Mouse (Mus musculus) B cell, adult 62 days (primary cell): ENCODE results near the gene Ccl7. TPM values are rescaled to one million over a fixed set of nuclear protein-coding genes. Genes with fewer than 3 reads are reported as not detected.

Experiments used
- total RNA-seq: library from RNA; stranded (reverse); gene quantifications from 4 replicates; pipeline ENCODE4 v1.2.4, GENCODE M21; 2023

Ccl7 gene
- not detected in 4 replicates for total RNA-seq

DNA sequence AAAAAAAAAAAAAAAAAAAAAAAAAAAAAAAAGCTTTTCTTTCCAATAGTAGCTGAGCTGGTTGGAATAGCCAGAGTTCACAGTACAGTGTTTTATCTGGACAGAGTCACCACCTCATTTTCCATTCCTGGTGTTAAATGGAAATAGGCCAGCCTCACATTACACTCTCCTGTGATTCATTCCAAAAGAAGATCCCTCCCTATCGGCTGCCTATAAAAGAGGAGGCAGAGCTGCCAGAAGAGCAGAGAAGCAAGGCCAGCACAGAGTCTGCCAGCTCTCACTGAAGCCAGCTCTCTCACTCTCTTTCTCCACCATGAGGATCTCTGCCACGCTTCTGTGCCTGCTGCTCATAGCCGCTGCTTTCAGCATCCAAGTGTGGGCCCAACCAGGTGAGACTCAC lies at the start of gene Ccl7:
Gene Ccl7 (plus strand): TSS at position 242 of the 400 bp plus-strand sequence.

DNA sequence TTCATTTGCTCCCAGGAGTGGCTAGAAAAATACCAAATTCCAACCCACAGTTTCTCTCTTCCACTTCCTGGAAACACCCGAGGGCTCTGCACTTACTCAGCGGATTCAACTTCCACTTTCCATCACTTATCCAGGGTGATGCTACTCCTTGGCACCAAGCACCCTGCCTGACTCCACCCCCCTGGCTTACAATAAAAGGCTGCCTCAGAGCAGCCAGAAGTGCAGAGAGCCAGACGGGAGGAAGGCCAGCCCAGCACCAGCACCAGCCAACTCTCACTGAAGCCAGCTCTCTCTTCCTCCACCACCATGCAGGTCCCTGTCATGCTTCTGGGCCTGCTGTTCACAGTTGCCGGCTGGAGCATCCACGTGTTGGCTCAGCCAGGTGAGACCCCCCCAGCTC lies 10.2 kb upstream of the Ccl7 start, which contains the start of gene Ccl2:
Gene Ccl2 (plus strand): TSS at position 216 of the 400 bp plus-strand sequence.

DNA sequence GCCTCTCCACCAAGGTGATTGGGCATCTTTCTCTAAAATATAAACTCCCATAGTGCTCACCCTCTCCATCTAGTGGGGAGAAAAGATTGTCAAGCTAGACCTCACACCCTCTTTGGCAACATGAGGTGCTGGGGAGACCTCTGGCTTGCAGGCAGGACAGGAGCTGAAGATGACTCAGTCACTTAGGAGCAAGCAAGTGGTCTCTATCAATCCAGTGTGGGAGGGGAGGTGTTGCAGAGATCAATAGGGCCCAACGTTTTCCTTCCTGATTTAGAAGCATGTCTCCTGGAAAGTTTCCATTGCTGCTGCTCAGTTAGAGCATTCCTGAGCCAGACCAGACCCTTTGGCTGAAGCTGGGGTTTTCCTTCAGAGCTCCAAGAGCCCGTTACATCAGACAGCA lies 7.0 kb upstream of the Ccl7 start, which contains the start of gene Gm17268:
Gene Gm17268 (minus strand): TSS at position 28 of the 400 bp plus-strand sequence.

DNA sequence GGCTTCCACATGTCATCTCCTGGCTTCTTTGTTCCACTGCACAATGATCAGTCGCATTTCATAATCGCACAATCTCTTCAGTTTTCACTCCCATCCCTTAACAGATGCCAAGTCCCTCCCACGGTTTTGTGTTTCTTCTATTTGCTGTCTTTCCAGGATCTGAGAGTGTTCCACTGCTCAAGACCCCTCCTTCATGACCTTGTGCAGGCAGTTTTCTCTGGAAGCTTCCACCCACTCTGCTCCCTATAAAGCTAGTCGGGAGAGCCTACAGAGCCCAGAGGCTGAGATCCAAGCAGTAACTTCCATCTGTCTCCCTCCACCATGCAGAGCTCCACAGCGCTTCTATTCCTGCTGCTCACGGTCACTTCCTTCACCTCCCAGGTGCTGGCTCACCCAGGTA lies 12.1 kb downstream of the Ccl7 start, which contains the start of gene Ccl11:
Gene Ccl11 (plus strand): TSS at position 178 of the 400 bp plus-strand sequence.

Other genes with a start within 250 kb of the Ccl7 start
- not detected in 4 replicates for gene 5530401A14Rik, start 185.0 kb upstream of the Ccl7 start, total RNA-seq
- not detected in 4 replicates for gene Asic2, start 77.3 kb upstream of the Ccl7 start, total RNA-seq
- gene Ccl2, start 10.1 kb upstream of the Ccl7 start, total RNA-seq: not detected in 4 replicates
- not detected in 4 replicates for gene Gm17268, start 7.2 kb upstream of the Ccl7 start, total RNA-seq
- not detected in 4 replicates for gene Ccl11, start 12.1 kb downstream of the Ccl7 start, total RNA-seq
- not detected in 4 replicates for gene Ccl12, start 56.1 kb downstream of the Ccl7 start, total RNA-seq
- gene Ccl8, start 69.5 kb downstream of the Ccl7 start, total RNA-seq: not detected in 4 replicates